Mouse (Mus musculus): ENCODE data around the gene Wipf2.

DNA sequence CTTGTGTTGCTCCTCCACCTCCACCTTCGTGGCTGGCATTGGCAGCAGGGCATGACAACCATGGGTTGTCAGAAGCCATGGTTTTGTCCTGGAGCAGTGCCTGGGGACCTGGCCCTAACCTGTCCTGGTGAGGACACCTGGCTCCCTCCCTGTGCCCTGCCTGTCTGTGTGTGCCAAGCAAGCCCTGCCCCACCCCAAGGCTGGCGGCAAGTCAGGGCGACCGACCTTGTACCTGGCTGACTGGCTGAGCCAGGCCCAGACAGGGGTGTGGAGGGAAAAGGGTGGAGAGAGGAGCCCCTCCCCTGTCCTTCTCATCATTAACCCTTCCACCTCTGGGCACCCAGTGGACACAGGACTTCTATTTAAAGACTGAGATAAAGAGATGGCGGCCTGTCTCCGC, 24.0 kb upstream of the Wipf2 start:
- TF ChIP-seq CTCF (IDR thresholded peaks at IDR 0.05 in 2 of 3, conservative IDR thresholded peaks at IDR 0.05 in 1 of 3; ENCODE audit: control insufficient read depth in 1 of 3, insufficient read depth in 1 of 3, low read depth in 2 of 3, low read length in 3 of 3, poor library complexity in 1 of 3, severe bottlenecking in 1 of 3) (no peak), MEF2A (IDR thresholded peaks at IDR 0.05; ENCODE audit: extremely low read depth, insufficient replicate concordance, low read depth, low read length, poor library complexity, severe bottlenecking) (no peak), SIN3A (IDR thresholded peaks at IDR 0.05; ENCODE audit: low read length) (no peak), POLR2A (IDR thresholded peaks at IDR 0.05; ENCODE audit: control insufficient read depth in 1 of 2, insufficient read depth in 1 of 2, low read depth in 1 of 2, low read length in 2 of 2, poor library complexity in 1 of 2) (no peak), GATA1 (IDR thresholded peaks at IDR 0.05; ENCODE audit: low read depth, low read length) (no peak), JUND (IDR thresholded peaks at IDR 0.05; ENCODE audit: low read depth, low read length) (no peak), UBTF (IDR thresholded peaks at IDR 0.05; ENCODE audit: borderline replicate concordance, insufficient read depth, low read depth, low read length) (no peak), ZKSCAN1 (IDR thresholded peaks at IDR 0.05; ENCODE audit: low read depth, low read length) (no peak)

Data from MEL (cell line).